Mouse (Mus musculus) stomach, postnatal 0 days (tissue): ENCODE results near the gene Sult2b1.

Experiments
- CTCF ChIP-seq: IDR thresholded peaks from 2 replicates; pipeline ENCODE4 v1.5.1; 2016; ENCODE audit warnings: antibody characterized with exemption, low read depth, mild to moderate bottlenecking, moderate library complexity
- EP300 ChIP-seq: optimal IDR thresholded peaks from 2 replicates; pipeline ENCODE3; 2016; ENCODE audit warnings: antibody characterized with exemption

GRCm38 (mm10) chr7:45707375-45707967, 77.0 kb downstream of the Sult2b1 start:
- TF ChIP-seq CTCF (no peak), EP300 (no peak)
